29 mouse cellular contexts compared by ENCODE assay signal in the genomic region with DNA sequence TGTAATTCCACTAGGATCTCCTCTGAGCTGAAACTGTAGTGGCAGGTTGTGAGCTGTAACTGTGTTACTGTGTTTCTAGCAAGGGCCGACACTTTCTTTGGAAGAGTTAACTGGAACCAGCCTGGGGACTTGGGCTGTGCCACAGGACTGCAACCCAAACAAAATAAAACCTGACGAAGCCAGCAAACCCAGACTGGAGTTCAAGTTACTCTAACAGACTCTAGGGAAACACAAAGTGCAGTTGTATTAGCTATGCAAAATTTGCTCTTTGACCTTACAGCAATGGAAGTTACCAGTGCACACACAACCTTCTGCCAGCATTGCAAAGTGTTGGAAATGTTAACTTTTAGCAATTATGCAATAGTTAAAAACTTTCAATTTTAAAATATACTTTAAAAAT.
DNase-seq lines count a peak whose midpoint lies in the region; ATAC-seq and TF ChIP-seq lines count a peak whose summit lies in the region.
"Had no signal": no experiment of that assay in that cellular context is flagged by ENCODE, and none has a peak within 500 bp of the region (broad histone marks: within the 10 kb centered on the region; RNA-seq: fewer than 3 reads in every experiment).

No protein-coding gene starts in this region.

- no peaks in the 10 kb centered on the region for H3K9me3 ChIP-seq in kidney, embryonic 15.5 days (replicated peaks)
- no peaks in the 10 kb centered on the region for H3K9me3 ChIP-seq in embryonic facial prominence, embryonic 15.5 days (replicated peaks)
- H3K9me3 ChIP-seq in intestine, postnatal 0 days (ENCODE audit: control insufficient read depth): no peaks in the 10 kb centered on the region
- H3K9me3 ChIP-seq in forebrain, embryonic 12.5 days: no peaks in the 10 kb centered on the region
- H3K9me3 ChIP-seq: forebrain, embryonic 15.5 days; heart, embryonic 13.5 days; intestine, embryonic 15.5 days; liver, embryonic 15.5 days; midbrain, embryonic 10.5 days; midbrain, embryonic 15.5 days; neural tube, embryonic 15.5 days had no signal

- peak; percentile 20 for DNase-seq in embryo, embryonic 11 days
- DNase-seq in embryo, embryonic 9.5 days (ENCODE audit: extremely low spot score): no peak
- no peak for DNase-seq in kidney, postnatal 14 days
- DNase-seq: adrenal gland, postnatal 36 days; cerebellum, adult 2 months; cerebellum, postnatal 14 days; gastrocnemius, adult 2 months; gastrocnemius, postnatal 36 days; heart, adult 2 months; heart, postnatal 10 days; layer of hippocampus, adult 9-11 months; lung, embryonic 14.5 days; retina, postnatal 1 day; right cerebral cortex, postnatal 14 days; thymus, postnatal 4 days had no signal

- H3K4me1 ChIP-seq in kidney, embryonic 15.5 days: no peaks in the 10 kb centered on the region
- H3K4me1 ChIP-seq in embryonic facial prominence, embryonic 15.5 days: no peaks in the 10 kb centered on the region
- no peaks in the 10 kb centered on the region for H3K4me1 ChIP-seq in intestine, postnatal 0 days (replicated peaks; ENCODE audit: control insufficient read depth, insufficient read depth, low read length)
- no peaks in the 10 kb centered on the region for H3K4me1 ChIP-seq in forebrain, embryonic 12.5 days
- H3K4me1 ChIP-seq: forebrain, embryonic 15.5 days; heart, embryonic 13.5 days; intestine, embryonic 15.5 days; liver, embryonic 15.5 days; midbrain, embryonic 10.5 days; midbrain, embryonic 15.5 days; neural tube, embryonic 15.5 days had no signal

- no peak overlapping the region for H3K9ac ChIP-seq in kidney, embryonic 15.5 days
- H3K9ac ChIP-seq in embryonic facial prominence, embryonic 15.5 days: no peak overlapping the region
- no peak overlapping the region for H3K9ac ChIP-seq in intestine, postnatal 0 days (ENCODE audit: low read depth, low read length)
- H3K9ac ChIP-seq in forebrain, embryonic 12.5 days: no peak overlapping the region
- H3K9ac ChIP-seq: forebrain, embryonic 15.5 days; heart, embryonic 13.5 days; intestine, embryonic 15.5 days; liver, embryonic 15.5 days; lung, embryonic 14.5 days; midbrain, embryonic 15.5 days; neural tube, embryonic 15.5 days had no signal

- ATAC-seq in kidney, embryonic 15.5 days (replicated peaks; ENCODE audit: low FRiP score): 0 out of 2 replicates have a peak, but pooled peaks have one; percentile 25
- no peak for ATAC-seq in embryonic facial prominence, embryonic 15.5 days (ENCODE audit: insufficient number of reproducible peaks, low FRiP score, low TSS enrichment, low read depth)
- no peak for ATAC-seq in intestine, postnatal 0 days
- ATAC-seq in forebrain, embryonic 12.5 days (ENCODE audit: low FRiP score): no peak
- ATAC-seq: forebrain, embryonic 15.5 days; hindbrain, postnatal 0 days; intestine, embryonic 15.5 days; midbrain, embryonic 15.5 days; Patski had no signal

- no peak overlapping the region for H3K4me2 ChIP-seq in kidney, embryonic 15.5 days
- no peak overlapping the region for H3K4me2 ChIP-seq in embryonic facial prominence, embryonic 15.5 days (replicated peaks)
- H3K4me2 ChIP-seq in intestine, postnatal 0 days (replicated peaks; ENCODE audit: low read depth): no peak overlapping the region
- H3K4me2 ChIP-seq in forebrain, embryonic 12.5 days: no peak overlapping the region
- H3K4me2 ChIP-seq: forebrain, embryonic 15.5 days; heart, embryonic 13.5 days; intestine, embryonic 15.5 days; liver, embryonic 15.5 days; lung, embryonic 14.5 days; midbrain, embryonic 15.5 days; neural tube, embryonic 15.5 days had no signal

- no peaks in the 10 kb centered on the region for H3K36me3 ChIP-seq in kidney, embryonic 15.5 days
- no peaks in the 10 kb centered on the region for H3K36me3 ChIP-seq in embryonic facial prominence, embryonic 15.5 days
- H3K36me3 ChIP-seq in intestine, postnatal 0 days (ENCODE audit: control insufficient read depth, insufficient read depth): no peaks in the 10 kb centered on the region
- no peaks in the 10 kb centered on the region for H3K36me3 ChIP-seq in forebrain, embryonic 12.5 days (replicated peaks)
- H3K36me3 ChIP-seq: forebrain, embryonic 15.5 days; heart, embryonic 13.5 days; intestine, embryonic 15.5 days; liver, embryonic 15.5 days; midbrain, embryonic 10.5 days; midbrain, embryonic 15.5 days; neural tube, embryonic 15.5 days had no signal

- no peak for TF ChIP-seq CTCF in intestine, postnatal 0 days (IDR thresholded peaks at IDR 0.05; ENCODE audit: low read depth)

- 42% methylated on average over 2 of the region's 2 CpGs for WGBS in kidney, embryonic 15.5 days
- WGBS in embryonic facial prominence, embryonic 15.5 days: 20% methylated on average over 2 of the region's 2 CpGs
- 79% methylated on average over 2 of the region's 2 CpGs for WGBS in intestine, postnatal 0 days
- 80% methylated on average over 2 of the region's 2 CpGs for WGBS in forebrain, embryonic 12.5 days

- H3K27me3 ChIP-seq in kidney, embryonic 15.5 days: no peaks in the 10 kb centered on the region
- no peaks in the 10 kb centered on the region for H3K27me3 ChIP-seq in embryonic facial prominence, embryonic 15.5 days
- H3K27me3 ChIP-seq in intestine, postnatal 0 days (replicated peaks; ENCODE audit: control insufficient read depth, insufficient read depth, low read length): no peaks in the 10 kb centered on the region
- H3K27me3 ChIP-seq in forebrain, embryonic 12.5 days: no peaks in the 10 kb centered on the region
- H3K27me3 ChIP-seq: forebrain, embryonic 15.5 days; heart, embryonic 13.5 days; intestine, embryonic 15.5 days; liver, embryonic 15.5 days; midbrain, embryonic 15.5 days; neural tube, embryonic 15.5 days; Patski had no signal

- H3K4me3 ChIP-seq in kidney, embryonic 15.5 days (replicated peaks): no peak overlapping the region
- no peak overlapping the region for H3K4me3 ChIP-seq in embryonic facial prominence, embryonic 15.5 days (replicated peaks)
- no peak overlapping the region for H3K4me3 ChIP-seq in intestine, postnatal 0 days (ENCODE audit: low read depth, low read length)
- H3K4me3 ChIP-seq in forebrain, embryonic 12.5 days (replicated peaks): no peak overlapping the region
- H3K4me3 ChIP-seq: forebrain, embryonic 15.5 days; gastrocnemius, adult 2 months; heart, adult 2 months; heart, embryonic 13.5 days; intestine, embryonic 15.5 days; liver, embryonic 15.5 days; midbrain, embryonic 10.5 days; midbrain, embryonic 15.5 days; neural tube, embryonic 15.5 days had no signal

- H3K27ac ChIP-seq in kidney, embryonic 15.5 days: no peak overlapping the region
- 0 out of 2 replicates have a peak overlapping the region, but pooled peaks have one; percentile 11 for H3K27ac ChIP-seq in embryonic facial prominence, embryonic 15.5 days (replicated peaks)
- no peak overlapping the region for H3K27ac ChIP-seq in intestine, postnatal 0 days (ENCODE audit: low read depth, low read length)
- no peak overlapping the region for H3K27ac ChIP-seq in forebrain, embryonic 12.5 days
- H3K27ac ChIP-seq: forebrain, embryonic 15.5 days; gastrocnemius, adult 2 months; heart, adult 2 months; heart, embryonic 13.5 days; hindbrain, postnatal 0 days; intestine, embryonic 15.5 days; kidney, postnatal 0 days; liver, embryonic 15.5 days; midbrain, embryonic 10.5 days; midbrain, embryonic 15.5 days; neural tube, embryonic 15.5 days had no signal
